Mouse (Mus musculus): ENCODE measurements around the gene Ccm2l.

GRCm38 (mm10) chr2:153058365-153058764 lies 7.4 kb upstream of the Ccm2l start:
- TF ChIP-seq CTCF (IDR thresholded peaks at IDR 0.05; ENCODE audit: low read depth, low read length) (no peak), POLR2A (IDR thresholded peaks at IDR 0.05; ENCODE audit: extremely low read depth, insufficient read depth, low read length) (no peak)
